Mouse (Mus musculus): ENCODE measurements around the gene Bspry. TPM values are rescaled to one million over a fixed set of nuclear protein-coding genes. Genes with fewer than 3 reads are reported as not detected.

Bspry gene
- polyA plus RNA-seq, 1 experiment from 2014 or later: 0.36 TPM

DNA sequence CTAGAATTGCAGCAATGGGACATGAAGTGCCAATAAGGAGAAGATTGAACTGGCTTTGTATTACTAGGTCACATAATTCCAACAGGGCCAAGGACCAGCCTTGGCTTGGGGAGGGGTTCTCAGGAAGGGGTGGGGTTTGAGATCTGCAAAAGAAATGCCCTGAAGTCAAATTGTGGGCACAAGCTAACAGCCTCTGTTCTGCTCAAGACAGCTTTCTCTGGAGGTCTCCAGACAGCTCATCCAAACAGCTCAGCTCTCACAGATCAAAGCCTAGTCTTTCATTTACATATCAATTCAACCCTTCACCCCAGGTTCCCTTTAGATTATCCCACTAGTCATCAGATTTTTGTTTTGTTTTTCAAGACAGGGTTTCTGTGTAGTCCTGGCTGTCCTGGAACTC, 64.9 kb downstream of the Bspry start:
- H3K27me3 ChIP-seq (ENCODE audit: control insufficient read depth, insufficient read depth, low read length): no peaks in the 10 kb centered on the region
- H3K4me2 ChIP-seq (ENCODE audit: low read length): no peak overlapping the region
- no peak overlapping the region for H3K27ac ChIP-seq (replicated peaks in 1 of 2; ENCODE audit: control insufficient read depth in 1 of 2, insufficient read depth in 1 of 2, low read depth in 2 of 2, low read length in 2 of 2)
- no peaks in the 10 kb centered on the region for H3K36me3 ChIP-seq (ENCODE audit: control insufficient read depth, insufficient read depth, low read length)
- H3K9ac ChIP-seq (ENCODE audit: low read length): no peak overlapping the region
- H3K9me3 ChIP-seq (ENCODE audit: control insufficient read depth, low read length): no peaks in the 10 kb centered on the region
- no peak for ATAC-seq (ENCODE audit: insufficient number of reproducible peaks, insufficient read depth, low FRiP score, low read depth)
- no peaks in the 10 kb centered on the region for H3K4me1 ChIP-seq (ENCODE audit: control insufficient read depth in 2 of 2, insufficient read depth in 2 of 2, low read length in 2 of 2)
- no peak overlapping the region for H3K4me3 ChIP-seq (ENCODE audit: control insufficient read depth in 1 of 2, insufficient read depth in 1 of 2, low read depth in 1 of 2, low read length in 2 of 2)

Other genes starting within 250 kb of the Bspry start
- gene Zfp37, start 249.0 kb upstream of the Bspry start, polyA plus RNA-seq (2014; fragmentation: Nextera tagmentation; extraction: Ambion mirVana): 7.3 and 8.7 TPM in 2 replicates
- gene Slc31a2, start 217.5 kb upstream of the Bspry start, polyA plus RNA-seq (2014; fragmentation: Nextera tagmentation; extraction: Ambion mirVana): 20.7 and 23.0 TPM in 2 replicates
- gene Fkbp15, start 119.5 kb upstream of the Bspry start, polyA plus RNA-seq (2014; fragmentation: Nextera tagmentation; extraction: Ambion mirVana): 18.0 and 20.8 TPM in 2 replicates
- 38.1 and 40.2 TPM in 2 replicates for gene Slc31a1, start 119.3 kb upstream of the Bspry start, polyA plus RNA-seq (2014; fragmentation: Nextera tagmentation; extraction: Ambion mirVana)
- 85.6 and 93.0 TPM in 2 replicates for gene Cdc26, start 71.4 kb upstream of the Bspry start, polyA plus RNA-seq (2014; fragmentation: Nextera tagmentation; extraction: Ambion mirVana)
- gene Prpf4, start 71.3 kb upstream of the Bspry start, polyA plus RNA-seq (2014; fragmentation: Nextera tagmentation; extraction: Ambion mirVana): 12.6 and 14.9 TPM in 2 replicates
- gene Rnf183, start 44.8 kb upstream of the Bspry start, polyA plus RNA-seq (2014; fragmentation: Nextera tagmentation; extraction: Ambion mirVana): not detected in 2 replicates
- 2.6 and 2.8 TPM in 2 replicates for gene Wdr31, start 9.2 kb upstream of the Bspry start, polyA plus RNA-seq (2014; fragmentation: Nextera tagmentation; extraction: Ambion mirVana)
- gene Hdhd3, start 23.4 kb downstream of the Bspry start, polyA plus RNA-seq (2014; fragmentation: Nextera tagmentation; extraction: Ambion mirVana): 7.5 and 11.4 TPM in 2 replicates
- 67.2 and 69.3 TPM in 2 replicates for gene Alad, start 39.9 kb downstream of the Bspry start, polyA plus RNA-seq (2014; fragmentation: Nextera tagmentation; extraction: Ambion mirVana)
- gene Pole3, start 45.0 kb downstream of the Bspry start, polyA plus RNA-seq (2014; fragmentation: Nextera tagmentation; extraction: Ambion mirVana): 47.3 and 50.7 TPM in 2 replicates
- 0.11 and 0.41 TPM in 2 replicates for gene 4933430I17Rik, start 45.3 kb downstream of the Bspry start, polyA plus RNA-seq (2014; fragmentation: Nextera tagmentation; extraction: Ambion mirVana)
- gene Rgs3, start 79.8 kb downstream of the Bspry start, polyA plus RNA-seq (2014; fragmentation: Nextera tagmentation; extraction: Ambion mirVana): 58.9 and 70.4 TPM in 2 replicates